In genomic region chr19:16736854-16737253, GRCm38 (mm10) we compare ENCODE assay signal across 15 mouse cellular contexts.
"Had no signal": no experiment of that assay in that cellular context is flagged by ENCODE, and none has a peak within 500 bp of the region (broad histone marks: within the 10 kb centered on the region; RNA-seq: fewer than 3 reads in every experiment).

No protein-coding gene starts in this region.

- H3K27me3 ChIP-seq: neural tube, embryonic 13.5 days; neural tube, embryonic 15.5 days; stomach, embryonic 15.5 days had no signal

- H3K9me3 ChIP-seq: neural tube, embryonic 13.5 days; neural tube, embryonic 15.5 days; stomach, embryonic 15.5 days had no signal

- H3K4me1 ChIP-seq: neural tube, embryonic 13.5 days; neural tube, embryonic 15.5 days; stomach, embryonic 15.5 days had no signal

- H3K27ac ChIP-seq: neural tube, embryonic 13.5 days; neural tube, embryonic 15.5 days; stomach, embryonic 15.5 days had no signal

- H3K4me2 ChIP-seq: neural tube, embryonic 13.5 days; neural tube, embryonic 15.5 days; stomach, embryonic 15.5 days had no signal

- H3K36me3 ChIP-seq: stomach, embryonic 15.5 days had no signal

- H3K9ac ChIP-seq: neural tube, embryonic 13.5 days; neural tube, embryonic 15.5 days; stomach, embryonic 15.5 days had no signal

- DNase-seq: retina, postnatal 1 day; right cerebral cortex, adult 18-20 months; right cerebral cortex, postnatal 14 days; right cerebral cortex, postnatal 25 days; right cerebral cortex, postnatal 4 days; spleen, adult 18-20 months; thymus, adult 18-20 months; thymus, adult 2 months; thymus, postnatal 14 days; thymus, postnatal 25 days; thymus, postnatal 36 days; thymus, postnatal 4 days had no signal

- H3K4me3 ChIP-seq: neural tube, embryonic 13.5 days; neural tube, embryonic 15.5 days; stomach, embryonic 15.5 days had no signal
